Mouse (Mus musculus) retina, postnatal 1 day (tissue): Measurements from ENCODE around the gene Kif9.
A peak's percentile ranks its signal among the peaks of the same experiment; 100 is the strongest.

Source experiments
- DNase-seq: peaks from one replicate; pipeline ENCODE4 v3.0.0-alpha.2; 2012

Gene Kif9

DNA sequence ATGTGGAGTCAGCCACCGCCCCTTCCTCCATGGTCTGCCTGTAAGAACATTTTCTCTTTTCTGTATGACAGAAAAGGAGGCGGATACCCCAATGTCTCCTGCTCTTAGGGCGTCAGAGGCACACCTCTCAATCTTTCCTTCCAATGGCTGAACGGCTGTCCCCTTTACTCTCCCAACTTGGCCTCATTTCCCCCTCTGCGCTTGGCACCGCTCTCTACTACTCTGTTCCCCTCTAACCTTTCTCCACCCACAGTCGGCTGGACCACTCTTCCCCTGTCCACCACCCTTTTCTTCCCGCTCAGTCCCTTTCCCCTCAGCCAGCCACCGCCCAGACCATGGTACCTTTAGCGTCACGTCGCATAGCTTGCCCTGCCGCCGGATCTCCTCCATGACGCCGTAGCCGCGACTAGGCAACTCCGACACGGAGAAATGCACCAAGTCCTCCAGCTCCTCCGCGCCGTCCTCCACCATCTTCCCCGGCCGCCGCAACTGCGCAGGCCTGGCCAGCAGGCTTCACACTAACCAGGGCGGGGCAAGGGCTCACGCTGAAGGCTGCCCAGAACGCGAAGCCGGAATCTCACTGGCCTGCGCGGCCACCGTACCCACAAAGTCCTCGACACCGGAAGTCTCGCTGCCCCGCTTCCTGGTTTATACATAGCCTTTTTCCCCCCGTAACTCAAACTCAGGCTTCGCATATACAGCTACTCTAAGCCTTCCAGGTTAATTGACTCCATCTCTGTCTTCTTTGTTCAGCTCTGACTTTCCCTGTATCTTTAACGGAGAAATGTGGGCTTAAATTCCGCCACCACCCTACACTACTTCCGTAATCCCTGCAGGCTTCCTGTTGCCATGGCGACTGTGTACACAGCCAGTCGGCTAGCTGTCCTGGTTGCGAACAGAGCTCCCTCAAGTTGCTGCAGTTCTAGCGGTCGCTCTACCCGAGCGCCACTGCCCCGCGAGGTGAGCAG is at the start of gene Kif9, which contains the start of gene Klhl18:
Kif9 (plus strand) TSS at position 835 of the 968 bp plus-strand sequence.
Klhl18 (minus strand) TSS at position 571 of the 968 bp plus-strand sequence.
- peak; percentile 99 for DNase-seq

DNA sequence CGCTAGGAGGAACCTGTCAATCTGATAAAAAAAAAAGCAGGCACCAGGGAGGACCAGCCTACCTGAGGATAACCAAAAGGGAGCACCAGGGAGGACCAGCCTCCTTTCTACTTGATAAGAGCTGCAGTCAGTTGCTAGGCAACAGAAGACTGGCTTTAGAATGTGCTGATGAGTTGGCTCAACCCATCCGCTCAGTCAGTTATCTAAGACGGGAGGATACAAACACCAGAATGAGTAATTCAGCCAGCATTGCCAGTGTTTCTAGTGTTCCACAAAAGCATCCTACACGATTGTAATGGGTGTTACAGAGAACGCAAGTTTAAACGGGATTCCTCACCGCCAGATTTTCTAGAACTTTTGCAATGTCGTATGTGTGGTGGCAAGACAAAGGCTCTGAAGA is 45.5 kb upstream of the Kif9 start:
- DNase-seq = no peak

DNA sequence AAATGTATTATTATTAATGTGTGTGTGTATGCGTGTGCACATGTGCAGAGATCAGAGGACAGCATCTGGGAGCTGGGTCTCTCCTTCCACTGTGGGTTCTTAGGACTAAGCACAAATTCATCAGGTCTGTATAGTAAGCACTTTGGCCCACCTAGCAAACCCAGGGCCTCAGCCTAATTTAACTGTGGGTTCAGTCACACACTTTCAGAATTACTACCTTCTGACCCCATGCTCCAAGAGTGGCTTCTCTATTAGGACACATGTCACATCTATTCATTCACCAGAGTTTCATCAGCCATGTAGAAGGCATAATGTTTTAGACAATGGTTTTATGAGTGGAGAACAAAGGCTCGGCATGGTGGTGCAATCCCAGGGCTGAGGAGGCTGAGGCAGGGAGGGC is 43.7 kb upstream of the Kif9 start:
- DNase-seq = no peak

DNA sequence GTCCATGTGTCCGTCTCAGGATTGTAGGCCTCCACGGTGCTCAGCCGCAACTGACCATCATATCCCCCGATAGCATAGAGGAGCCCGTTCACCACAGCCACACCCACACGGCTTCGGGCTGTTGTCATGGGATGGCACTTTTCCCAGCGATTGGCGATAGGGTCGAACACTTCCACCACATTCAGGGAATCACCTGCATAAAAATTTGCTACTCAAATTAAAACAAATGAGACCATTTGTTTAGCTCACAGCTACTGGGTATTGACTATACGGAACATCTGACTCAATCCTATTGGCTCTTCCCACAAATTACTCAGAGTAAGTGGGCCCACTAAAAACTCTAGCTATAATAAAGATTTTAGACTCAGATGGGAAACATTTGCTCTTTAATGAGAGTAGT is 40.7 kb upstream of the Kif9 start:
- DNase-seq = no peak

DNA sequence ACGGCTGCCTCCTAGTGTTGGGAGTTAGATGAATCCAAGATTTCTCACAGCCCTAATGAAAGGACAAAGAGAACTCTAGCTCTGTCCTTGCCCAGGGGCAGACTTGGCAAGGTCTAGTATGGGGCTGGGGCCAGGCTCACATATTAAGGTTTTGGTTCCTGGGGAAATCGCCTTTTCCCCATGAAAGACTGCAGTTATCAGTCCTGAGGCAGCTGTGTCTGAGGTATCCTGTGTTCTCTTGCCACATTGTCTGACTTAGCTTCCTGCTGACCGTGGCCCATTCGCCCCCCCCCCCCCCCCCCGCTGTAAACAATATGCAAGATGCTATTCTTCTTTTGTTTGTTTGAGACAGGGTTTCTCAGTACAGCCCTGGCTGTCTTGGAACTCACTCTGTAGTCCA is 36.7 kb upstream of the Kif9 start:
- no peak for DNase-seq

DNA sequence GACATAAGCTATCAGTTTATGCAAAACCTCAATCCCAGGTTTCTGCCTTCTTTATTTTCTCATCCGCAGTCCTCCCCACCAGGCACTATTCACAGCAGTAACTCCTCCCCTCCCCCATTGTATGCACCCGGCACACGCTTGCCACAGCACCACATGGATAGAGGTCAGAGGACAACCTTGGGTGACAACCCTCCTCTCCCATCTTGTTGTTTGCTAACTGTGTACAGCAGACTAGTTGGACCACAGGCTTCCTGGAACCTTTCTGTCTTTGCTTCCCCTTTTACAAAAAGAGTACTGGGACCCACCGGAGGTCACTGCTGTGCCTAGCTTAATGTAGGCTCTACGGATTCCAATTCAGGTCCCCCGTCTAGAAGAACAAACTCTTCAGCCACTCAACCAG is 36.2 kb upstream of the Kif9 start:
- DNase-seq = no peak

DNA sequence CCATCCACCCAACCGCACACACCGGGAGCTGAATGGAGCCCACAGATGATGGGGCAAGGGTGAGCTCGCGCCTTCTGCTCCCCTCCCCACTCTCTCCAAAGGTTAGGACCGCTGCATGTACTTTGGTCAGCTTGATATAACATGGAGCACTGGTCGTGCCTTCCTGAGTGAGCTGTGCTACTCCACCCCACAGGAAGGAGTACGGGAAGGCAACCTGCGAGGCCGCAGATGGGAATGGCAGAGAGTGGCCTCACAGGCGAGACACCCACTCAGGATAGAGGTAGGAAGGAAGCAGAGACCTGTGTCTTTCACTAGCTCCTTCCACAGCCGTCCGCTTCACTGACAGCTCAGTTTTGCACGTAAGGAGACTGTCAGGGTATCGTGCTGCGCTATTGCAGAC is 28.4 kb upstream of the Kif9 start:
- DNase-seq = no peak

DNA sequence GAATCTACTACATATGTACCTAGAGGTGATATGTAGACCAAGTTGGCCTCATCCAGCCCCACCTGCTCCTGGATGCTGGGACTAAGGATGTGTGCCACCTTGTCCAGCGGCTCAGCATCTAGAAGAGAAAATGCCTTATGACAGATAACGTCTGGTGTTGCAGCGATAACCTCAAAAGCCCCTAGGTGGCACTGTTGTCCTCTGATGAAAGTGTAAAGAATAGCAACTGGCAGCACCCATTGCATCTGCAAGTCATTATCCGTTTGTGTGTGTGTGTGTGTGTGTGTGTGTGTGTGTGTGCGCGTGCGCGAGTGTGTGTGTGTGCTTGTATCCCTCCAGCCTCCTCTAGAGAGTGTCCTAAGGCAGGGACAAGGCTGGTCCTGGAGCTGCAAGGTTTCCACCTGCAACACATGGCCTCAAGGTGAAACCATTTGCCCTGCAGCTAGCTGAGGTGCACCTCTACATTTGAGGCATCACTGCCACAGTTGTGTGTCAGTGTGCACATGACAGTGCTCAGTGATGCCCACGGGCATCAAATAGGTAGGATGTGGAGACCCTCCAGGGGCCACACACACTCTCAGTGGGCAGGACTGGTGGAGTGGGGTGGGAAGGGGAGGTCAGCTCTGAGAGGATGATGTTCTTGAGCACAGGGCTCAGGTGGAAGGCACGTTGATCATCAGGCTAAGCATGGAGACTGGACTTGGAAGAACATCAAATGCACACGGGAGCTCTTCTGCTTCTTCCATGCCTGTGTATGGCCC is 27.7 kb upstream of the Kif9 start:
- DNase-seq = peak; percentile 93

DNA sequence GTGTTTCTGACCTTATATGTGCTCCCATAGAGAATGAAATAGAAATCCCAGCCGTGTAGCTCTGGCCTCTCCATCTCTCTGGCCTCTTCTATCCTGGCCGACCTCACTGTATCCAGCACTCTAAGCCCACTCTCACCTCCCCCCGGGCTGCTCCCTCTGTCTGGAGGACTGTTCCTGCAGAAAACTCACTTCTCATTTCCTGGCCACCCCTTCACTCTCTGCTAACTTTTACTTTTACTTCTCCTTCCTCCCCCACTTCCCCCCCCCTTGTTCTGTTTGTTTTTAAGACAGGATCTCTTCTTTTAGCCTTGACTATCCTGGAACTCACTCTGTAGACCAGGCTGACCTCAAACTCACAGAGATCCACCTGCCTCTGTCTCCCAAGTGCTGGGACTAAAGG is 24.2 kb upstream of the Kif9 start:
- DNase-seq = no peak

DNA sequence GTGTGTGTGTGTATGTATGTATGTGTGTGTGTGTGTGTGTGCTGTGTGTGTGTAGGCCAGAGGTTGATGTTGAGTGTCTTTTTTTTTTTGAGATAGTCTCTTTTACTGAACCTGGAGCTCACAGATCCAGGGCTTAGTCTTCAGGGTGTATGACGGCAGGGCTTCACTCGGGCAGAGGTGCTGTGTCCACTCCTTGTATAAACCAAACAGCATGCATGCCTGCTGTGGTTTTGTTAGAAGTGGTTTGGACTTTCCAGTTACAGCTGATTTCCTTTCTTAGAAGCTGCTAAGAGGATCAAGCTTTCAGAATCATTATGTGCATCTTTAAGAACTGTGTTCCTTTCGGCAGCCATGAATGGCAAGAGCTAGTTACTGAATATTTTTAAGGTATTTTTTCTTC is 18.8 kb upstream of the Kif9 start:
- DNase-seq = no peak

DNA sequence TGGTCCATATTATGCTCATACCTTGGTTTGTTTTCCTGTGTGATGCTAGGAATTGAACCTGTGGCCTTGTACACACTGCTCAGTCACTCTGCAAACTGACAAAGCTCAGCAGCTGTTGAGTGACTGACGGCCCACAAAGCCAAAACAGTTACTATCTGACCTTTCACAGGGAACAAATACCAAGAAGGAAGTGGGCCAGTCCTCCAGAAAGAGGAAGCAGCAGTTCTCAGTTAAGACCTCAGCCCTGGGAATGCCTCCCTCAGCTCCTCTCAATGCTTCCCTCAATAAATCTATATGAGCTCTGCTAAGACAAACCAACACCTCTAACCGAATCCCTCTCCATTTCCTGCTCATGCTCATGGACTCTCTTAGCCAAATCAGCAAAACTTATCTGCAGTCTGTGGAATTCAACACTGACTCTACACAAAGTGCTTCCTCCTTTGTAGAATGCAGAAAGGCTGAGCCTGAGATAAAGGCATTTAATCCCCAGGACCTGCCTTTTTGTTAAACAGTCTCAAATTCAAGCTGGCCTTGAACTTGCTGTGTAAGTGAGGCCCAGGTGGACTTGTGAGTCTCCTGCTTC is 17.5 kb upstream of the Kif9 start:
- DNase-seq = no peak

DNA sequence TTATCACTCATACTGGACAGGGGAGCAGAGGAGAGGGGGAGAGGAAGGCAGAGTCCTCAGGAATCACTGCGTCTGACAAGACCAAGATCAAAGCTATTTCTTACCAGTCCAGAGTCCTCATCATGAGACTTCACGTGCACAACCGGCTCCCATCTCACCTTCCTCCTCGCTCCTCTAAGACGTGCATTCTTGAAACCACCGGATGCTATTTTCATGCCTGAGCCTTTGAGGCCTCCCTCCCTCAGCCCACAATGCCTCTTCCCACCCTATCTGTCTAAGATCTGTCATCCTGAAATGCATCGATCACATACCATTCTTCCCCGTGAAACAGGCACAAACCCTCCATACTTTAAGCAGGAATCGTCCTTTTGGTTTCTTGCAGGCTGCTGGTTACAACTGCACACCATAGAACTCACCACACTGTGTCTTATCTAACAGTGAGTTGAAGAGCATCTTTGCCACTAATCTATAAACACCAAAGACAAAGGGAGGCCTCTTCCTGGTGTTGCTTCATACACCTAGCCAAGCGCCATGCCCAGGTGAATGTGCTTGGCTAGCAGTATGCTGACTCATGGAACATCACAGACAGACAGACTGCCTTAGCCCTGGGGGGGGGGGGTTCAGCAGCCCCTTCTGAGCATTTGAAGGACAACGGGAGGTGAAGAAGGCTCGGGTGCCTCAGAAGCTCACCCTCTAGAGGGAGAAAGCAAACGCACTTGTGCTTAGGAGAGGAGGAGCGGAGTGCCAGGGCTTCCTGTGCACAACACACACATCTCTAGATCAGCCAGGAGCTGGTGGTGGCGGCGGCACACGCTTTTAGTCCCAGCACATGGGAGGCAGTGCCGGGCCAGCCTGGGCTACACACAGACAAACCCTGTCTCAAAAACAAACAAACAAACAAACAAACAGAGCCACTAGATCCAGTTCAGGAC is 15.6 kb upstream of the Kif9 start:
- DNase-seq = no peak

DNA sequence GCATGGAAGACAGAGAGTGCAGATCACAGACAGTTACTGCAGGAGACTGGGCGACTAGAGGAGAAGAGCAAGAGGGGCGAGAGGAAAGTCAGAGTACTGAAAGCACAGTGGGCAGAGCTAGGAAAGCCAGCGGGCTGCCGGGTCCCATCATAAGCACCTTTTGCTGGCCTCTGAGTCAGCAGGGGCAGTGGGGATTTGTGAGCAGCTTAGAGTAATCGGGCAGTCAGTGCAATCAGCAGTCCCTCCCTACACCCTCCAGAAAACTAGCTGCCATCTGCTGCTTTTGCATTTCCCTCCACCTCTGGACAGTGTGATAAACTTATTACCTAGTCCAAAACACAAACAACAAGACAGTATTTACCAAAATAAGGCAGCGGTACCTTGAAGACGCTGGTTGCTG is 14.4 kb upstream of the Kif9 start:
- DNase-seq = peak; percentile 65

DNA sequence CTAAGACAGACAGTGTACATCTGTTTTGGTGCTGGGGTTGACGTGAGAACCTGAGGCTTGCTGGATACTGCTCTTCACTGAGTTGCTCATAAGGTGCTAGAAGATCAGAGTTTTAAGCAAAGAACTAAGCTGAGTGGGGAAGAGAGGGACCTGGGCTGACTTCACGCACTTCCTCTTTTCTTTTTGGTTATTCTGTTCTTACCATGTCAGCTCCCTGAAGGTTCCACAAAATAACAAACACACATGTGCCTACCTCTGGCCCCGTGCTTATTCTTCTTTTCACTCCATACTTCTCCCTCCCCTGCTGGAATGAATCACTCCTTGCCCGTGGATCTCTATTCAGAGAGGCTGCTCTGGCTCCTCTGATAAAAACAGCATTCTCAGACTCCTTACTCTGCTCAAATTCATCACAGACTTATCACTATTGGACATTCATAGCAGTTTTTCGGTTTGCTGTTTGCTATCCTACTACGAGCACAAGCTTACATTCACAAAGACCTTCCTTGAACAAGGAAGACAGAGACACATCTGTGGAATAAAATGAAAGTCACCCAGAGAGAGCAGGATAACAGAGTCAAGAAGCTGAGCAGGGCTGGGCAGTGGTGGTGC is 12.7 kb upstream of the Kif9 start:
- DNase-seq = no peak

DNA sequence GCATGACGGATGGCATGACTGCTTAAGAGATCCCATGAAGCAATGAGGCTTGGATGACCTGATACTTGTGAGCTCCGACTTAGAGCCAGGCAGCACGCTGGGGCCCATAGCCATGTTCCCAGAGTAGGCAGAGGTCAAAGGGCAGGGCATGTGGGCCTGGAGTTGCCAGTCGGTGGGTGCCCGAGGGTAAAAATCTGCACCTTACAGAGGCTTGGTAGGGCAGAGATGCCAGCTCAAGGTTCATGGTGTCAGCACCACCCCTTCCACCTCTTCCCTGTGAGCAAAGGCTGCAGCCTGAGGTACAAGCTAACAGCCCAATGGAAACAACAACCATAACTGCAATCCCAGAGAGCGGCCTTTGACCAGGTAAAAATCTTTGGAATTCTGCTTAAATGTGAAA is 11.4 kb upstream of the Kif9 start:
- DNase-seq = no peak

DNA sequence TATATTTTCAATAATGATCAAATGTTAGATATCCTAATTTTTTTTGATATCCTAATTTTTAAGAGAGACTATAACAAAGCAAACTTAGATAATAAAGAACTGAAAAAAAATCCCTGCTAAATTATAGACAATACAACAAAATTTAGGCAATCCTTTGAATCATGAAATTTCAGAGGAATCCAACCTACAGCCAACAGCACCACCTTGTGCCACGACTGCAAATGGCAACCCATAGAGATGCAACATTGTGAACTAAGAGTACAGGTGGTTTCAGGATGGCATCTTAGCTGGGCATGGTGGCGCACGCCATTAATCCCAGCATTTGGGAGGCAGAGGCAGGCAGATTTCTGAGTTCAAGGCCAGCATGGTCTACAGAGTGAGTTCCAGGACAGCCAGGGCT is 10.6 kb upstream of the Kif9 start:
- DNase-seq = no peak

DNA sequence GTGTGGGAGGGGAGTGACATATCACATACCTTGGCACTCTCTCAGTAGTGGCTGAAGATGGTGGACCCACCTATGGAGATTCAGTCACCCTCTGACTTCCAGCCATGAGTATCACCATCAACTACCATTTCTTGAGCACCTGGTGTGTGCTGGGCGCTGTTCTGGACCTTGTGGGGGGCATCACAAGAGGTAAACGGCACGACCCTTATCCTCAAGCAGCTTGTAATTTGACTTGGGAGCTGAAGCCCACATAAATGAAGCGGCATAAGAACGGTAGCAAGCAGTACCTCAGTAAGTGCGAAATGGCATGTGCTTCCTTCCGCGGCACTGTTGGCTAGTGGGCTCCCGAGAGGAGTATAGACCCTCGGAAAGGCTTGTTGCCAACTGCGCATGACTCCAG is 1.2 kb downstream of the Kif9 start:
- no peak for DNase-seq

DNA sequence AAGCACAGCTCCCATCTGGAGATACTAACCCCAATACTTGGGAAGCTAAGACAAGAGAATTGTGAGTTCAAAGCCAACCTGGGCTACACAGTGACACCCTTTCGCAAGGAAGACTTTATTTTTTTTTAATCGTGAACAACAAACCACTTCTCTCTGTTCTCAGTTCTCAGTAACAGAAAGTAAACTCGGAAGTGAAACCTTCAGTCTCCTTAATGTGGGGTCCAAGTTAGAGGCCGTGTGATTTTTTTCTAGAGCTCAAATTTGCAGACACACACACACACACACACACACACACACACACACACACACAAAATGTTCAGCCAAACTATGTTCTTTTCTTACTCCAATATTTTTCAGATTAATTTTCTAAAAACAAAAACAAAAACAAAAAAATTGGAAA is 1.9 kb downstream of the Kif9 start:
- DNase-seq = no peak

DNA sequence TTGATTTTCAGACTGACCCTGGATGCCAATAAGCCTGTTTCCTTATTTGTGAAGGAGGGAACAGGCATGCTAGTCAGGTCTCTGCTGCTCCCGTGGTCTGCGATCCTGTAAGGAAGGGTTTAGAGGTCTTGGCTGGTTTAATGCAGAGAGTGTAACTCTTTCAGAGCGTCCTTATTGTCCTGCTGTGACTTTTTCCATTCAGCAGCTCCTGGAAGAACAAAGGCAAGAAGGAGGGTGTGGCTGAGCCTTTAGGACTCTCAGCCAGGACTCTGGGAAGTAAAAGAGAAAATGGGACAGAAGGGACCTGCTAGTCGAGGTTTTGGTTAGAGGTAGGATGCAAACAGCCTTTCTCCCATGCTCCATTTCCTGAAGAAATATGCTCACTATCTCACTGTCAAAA is 12.1 kb downstream of the Kif9 start:
- DNase-seq = no peak

DNA sequence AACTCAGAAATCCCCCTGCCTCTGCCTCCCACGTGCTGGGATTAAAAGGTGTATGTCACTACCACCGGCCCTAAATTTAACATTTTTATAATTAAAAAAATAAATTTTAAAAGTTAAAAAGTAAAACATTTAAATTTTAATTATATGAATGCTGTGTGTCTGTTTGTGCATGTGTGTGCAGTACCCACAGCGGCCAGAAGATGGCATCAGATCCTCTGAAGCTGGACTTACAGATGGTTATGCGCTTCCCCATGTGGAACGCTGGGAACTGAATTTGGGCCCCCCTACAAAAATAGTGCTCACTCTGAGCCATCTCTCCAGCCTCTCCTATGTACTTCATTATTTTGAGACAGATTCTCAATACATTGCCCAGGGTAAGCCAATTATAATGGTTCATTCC is 14.2 kb downstream of the Kif9 start:
- peak; percentile 4 for DNase-seq

DNA sequence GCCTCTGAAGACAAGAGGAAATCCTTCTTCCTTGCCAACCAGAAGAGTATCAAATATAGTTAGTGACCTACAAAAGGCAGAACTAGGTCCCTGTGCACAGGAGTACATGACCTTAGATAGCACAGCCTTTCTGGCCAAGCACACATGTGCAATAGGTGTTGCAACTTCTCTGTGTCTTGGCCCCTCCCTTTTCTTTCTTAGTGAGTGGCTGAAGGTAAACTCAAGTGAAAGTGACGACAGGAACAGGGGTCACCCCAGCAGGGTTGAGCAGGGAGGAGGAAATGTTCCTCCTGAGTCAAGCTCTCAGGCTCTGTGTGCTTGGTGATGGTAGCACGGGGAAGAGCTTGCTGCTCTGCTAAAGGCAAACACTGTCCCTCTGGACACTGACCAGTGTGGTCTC is 49.0 kb downstream of the Kif9 start:
- no peak for DNase-seq
